Mouse (Mus musculus) kidney, adult 2 months (tissue): Measurements from ENCODE around the gene Wwox.

Experiments
- CTCF ChIP-seq: fragments of 200-500 bp; conservative IDR thresholded peaks from 2 replicates; pipeline ENCODE4 v1.5.1; 2011; ENCODE audit warnings: low read depth, mild to moderate bottlenecking, control low read depth, low read length, moderate library complexity, mixed read lengths; ENCODE audit not compliant: insufficient read depth, insufficient read length
- POLR2A ChIP-seq: fragments of 200-500 bp; IDR thresholded peaks from one replicate; pipeline ENCODE4 v1.6.1; 2011; ENCODE audit warnings: low read depth, low read length, control low read depth

DNA sequence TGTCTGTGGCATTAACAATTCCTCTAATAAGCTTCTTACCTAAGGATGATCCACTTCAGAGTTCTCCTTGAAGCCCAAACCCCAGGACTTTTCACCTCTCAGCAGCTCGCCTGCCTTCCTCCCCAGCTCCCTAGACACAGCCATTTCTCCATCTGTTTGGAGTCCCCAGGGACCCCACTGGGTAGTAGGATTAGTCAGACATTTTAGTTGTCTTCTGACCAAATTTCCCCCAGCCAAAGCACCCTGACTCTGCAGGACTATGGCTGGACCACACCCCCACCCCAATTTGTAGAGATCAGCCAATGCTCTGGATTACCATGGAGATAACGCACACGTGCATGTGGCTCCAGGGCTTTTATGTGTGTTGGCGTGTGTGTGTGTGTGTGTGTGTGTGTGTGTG lies 451.8 kb downstream of the Wwox start:
- TF ChIP-seq CTCF (no peak), POLR2A (no peak)
